Mouse (Mus musculus) cerebral cortex, adult 2 months (tissue): ENCODE results near the gene 4930412O13Rik.

ENCODE experiments used
- WGBS: fragments of 180-500 bp; shearing (Covaris S2); methylation state at CpG from one replicate; pipeline ENCODE4 v1.1.7; 2018; 5-methylcytosine and 5-hydroxymethylcytosine counted together

Gene 4930412O13Rik

GRCm38 (mm10) chr2:9897846-9898245 is 16.8 kb downstream of the 4930412O13Rik start:
- WGBS: 34% methylated on average over 8 of the region's 8 CpGs

DNA sequence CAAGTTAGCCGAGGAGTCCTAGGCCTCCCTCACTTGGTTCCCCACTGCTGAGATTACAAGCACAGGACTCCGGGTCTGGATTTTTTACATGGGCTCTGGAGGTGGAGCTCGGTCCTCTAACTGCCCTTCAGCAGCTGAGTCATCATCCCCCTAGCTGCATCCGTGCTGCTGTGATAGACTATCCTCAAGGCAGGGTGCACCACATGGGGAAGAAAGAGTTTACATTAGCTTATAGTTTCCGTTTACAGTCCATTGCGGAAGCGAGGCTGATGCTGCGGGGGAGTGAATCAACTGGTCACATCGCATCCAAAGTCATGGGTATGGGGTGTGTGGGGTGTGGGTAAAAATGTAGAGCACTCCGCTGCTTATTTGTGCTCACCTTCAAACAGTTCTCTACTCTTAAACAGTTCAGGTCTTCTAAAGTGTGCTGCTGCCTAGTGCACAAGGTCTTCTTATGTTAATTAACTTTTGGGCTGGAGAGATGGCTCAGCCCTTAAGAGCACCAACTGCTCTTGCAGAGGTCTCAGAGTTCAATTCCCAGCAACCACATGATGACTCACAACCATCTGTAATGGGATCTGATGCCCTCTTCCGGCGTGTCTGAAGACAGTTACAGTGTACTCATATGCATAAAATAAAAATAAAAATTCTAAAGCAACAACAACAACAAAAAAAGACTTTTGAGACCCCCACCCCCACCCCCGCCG is 23.0 kb downstream of the 4930412O13Rik start:
- 67% methylated on average over 14 of the region's 14 CpGs for WGBS

- 17% methylated on average over 11 of the region's 11 CpGs for WGBS
Observed at GRCm38 (mm10) chr2:9905995-9906394, 24.9 kb downstream of the 4930412O13Rik start.

GRCm38 (mm10) chr2:9917602-9918001 is 36.5 kb downstream of the 4930412O13Rik start:
- WGBS: 58% methylated on average over 9 of the region's 9 CpGs

DNA sequence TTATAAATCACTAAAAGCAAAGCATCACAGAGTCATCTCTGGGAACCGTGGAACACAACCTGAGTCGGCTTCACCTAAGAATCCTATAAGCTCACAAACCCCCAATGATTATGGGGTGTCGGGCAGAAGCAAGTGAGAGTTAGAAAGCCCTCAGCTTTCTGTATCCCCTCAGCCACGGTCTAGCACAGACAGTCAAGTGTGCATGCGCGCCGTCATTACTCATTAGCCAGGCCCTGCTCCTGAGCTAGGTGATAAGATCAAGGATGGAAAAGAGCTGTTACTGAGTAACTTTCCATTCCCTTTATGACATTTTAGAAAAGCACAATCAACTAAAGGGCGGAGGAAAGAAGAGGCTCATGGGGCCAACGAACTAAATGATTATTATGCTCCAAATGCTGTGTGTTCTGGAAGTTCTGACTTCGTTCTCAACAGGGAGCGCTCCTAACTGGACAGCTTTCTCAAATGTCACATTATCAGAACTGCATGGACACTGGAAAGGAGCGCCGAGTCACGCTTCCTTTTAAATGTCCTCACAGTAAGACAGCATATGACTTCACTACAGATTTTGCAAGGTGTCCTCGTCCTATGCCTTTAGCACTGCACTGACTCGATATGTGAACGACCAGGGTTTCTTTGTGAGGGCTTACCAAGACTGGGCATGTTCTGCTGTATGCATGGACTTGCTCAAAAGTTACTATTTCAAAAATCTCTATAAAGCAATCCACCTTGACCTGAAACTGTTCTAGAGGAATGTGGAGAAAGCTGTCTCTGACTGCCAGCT is 37.8 kb downstream of the 4930412O13Rik start:
- 95% methylated on average over 17 of the region's 17 CpGs for WGBS

DNA sequence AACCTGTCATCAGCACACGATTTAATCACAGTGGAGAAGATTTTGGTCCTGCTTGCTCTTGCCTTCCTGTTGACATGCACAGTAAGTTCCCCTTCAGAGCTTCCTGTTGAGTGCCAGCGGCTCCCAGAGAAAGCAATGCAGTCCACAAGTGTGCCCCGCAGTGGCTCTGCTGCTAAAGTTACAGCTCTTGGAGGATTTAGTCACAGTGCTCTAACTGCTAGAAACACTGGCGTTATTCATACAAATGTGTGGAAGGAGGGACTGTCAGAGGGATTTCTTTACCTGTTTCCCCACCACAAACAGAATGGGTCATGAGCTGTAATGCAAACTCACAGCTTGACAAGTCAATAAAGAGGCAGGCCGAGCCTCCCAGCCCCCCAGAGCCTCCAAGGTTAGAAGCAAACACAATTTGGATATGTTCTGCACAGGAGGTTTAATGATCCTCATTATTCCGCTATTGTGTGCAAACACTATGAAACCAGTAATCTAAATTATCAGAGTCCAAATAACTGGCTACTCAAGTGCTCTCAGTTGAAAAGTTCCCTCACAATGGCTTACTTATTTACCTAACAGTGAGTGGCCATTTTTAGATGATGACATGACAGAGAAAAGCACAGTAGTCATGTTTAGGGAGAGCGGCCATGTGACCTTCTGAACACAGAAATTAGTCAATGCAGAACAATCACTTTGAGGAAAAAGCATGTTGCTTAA is 45.3 kb downstream of the 4930412O13Rik start:
- WGBS: 45% methylated on average over 7 of the region's 7 CpGs

GRCm38 (mm10) chr2:9926905-9927283 is 45.8 kb downstream of the 4930412O13Rik start:
- WGBS: 50% methylated on average over 4 of the region's 4 CpGs
